11 mouse cellular contexts compared by ENCODE assay signal in the genomic region with DNA sequence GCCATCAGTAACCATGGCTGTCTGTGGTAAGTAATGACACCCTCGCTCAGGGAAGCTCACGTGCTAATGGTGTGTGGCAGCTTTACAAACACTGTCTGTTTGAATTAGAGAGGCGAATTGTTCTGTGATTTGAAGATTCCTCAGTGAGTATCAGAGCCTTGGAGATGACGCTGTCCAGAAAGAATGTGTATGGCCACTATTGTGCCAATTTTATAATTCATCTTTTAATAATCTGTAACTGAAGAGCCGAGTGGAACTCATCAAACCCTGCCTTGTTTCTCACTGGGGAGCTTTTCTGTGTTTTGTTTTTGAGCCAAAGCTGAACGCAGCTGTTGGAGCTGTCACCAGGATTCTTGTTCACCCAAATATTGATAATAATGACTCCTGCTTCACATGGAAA.
DNase-seq lines count a peak whose midpoint lies in the region; ATAC-seq and TF ChIP-seq lines count a peak whose summit lies in the region.
"Had no signal": no experiment of that assay in that cellular context is flagged by ENCODE, and none has a peak within 500 bp of the region (broad histone marks: within the 10 kb centered on the region; RNA-seq: fewer than 3 reads in every experiment).

No protein-coding gene starts in this region.

- no peaks in the 10 kb centered on the region for H3K9me3 ChIP-seq in forebrain, embryonic 14.5 days (replicated peaks; ENCODE audit: control insufficient read depth, low read length)
- no peaks in the 10 kb centered on the region for H3K9me3 ChIP-seq in forebrain, embryonic 11.5 days (ENCODE audit: control insufficient read depth, low read length)
- no peaks in the 10 kb centered on the region for H3K9me3 ChIP-seq in kidney, postnatal 0 days (replicated peaks; ENCODE audit: low read length)
- no peaks in the 10 kb centered on the region for H3K9me3 ChIP-seq in kidney, embryonic 16.5 days (ENCODE audit: low read length)
- H3K9me3 ChIP-seq in neural tube, embryonic 13.5 days: no peaks in the 10 kb centered on the region
- no peaks in the 10 kb centered on the region for H3K9me3 ChIP-seq in stomach, embryonic 15.5 days
- H3K9me3 ChIP-seq: liver, embryonic 15.5 days had no signal

- TF ChIP-seq CTCF in kidney, postnatal 0 days (IDR thresholded peaks at IDR 0.05; ENCODE audit: low read depth): no peak

- H3K9ac ChIP-seq in forebrain, embryonic 14.5 days (ENCODE audit: low read length): no peak overlapping the region
- H3K9ac ChIP-seq in forebrain, embryonic 11.5 days (ENCODE audit: low read length): no peak overlapping the region
- H3K9ac ChIP-seq in kidney, postnatal 0 days (ENCODE audit: low read depth, low read length): no peak overlapping the region
- H3K9ac ChIP-seq in kidney, embryonic 16.5 days (replicated peaks; ENCODE audit: low read length): no peak overlapping the region
- no peak overlapping the region for H3K9ac ChIP-seq in neural tube, embryonic 13.5 days
- no peak overlapping the region for H3K9ac ChIP-seq in stomach, embryonic 15.5 days
- H3K9ac ChIP-seq: liver, embryonic 15.5 days had no signal

- H3K4me3 ChIP-seq in forebrain, embryonic 14.5 days (ENCODE audit: low read depth, low read length): no peak overlapping the region
- H3K4me3 ChIP-seq in forebrain, embryonic 11.5 days (ENCODE audit: low read depth, low read length): no peak overlapping the region
- H3K4me3 ChIP-seq in kidney, postnatal 0 days (replicated peaks; ENCODE audit: low read depth, low read length): no peak overlapping the region
- H3K4me3 ChIP-seq in kidney, embryonic 16.5 days (ENCODE audit: low read length): no peak overlapping the region
- no peak overlapping the region for H3K4me3 ChIP-seq in neural tube, embryonic 13.5 days
- H3K4me3 ChIP-seq in stomach, embryonic 15.5 days (replicated peaks): no peak overlapping the region
- H3K4me3 ChIP-seq: left cerebral cortex, adult 2 months; liver, embryonic 15.5 days had no signal

- 0 out of 2 replicates have a peak overlapping the region, but pooled peaks have one; percentile 35 for H3K27ac ChIP-seq in forebrain, embryonic 14.5 days (ENCODE audit: low read depth, low read length)
- no peak overlapping the region for H3K27ac ChIP-seq in forebrain, embryonic 11.5 days (ENCODE audit: low read depth, low read length)
- H3K27ac ChIP-seq in kidney, postnatal 0 days: no peak overlapping the region
- H3K27ac ChIP-seq in kidney, embryonic 16.5 days (ENCODE audit: low read length): no peak overlapping the region
- peak overlapping the region; percentile 67 for H3K27ac ChIP-seq in neural tube, embryonic 13.5 days (replicated peaks)
- H3K27ac ChIP-seq in stomach, embryonic 15.5 days: peak overlapping the region; percentile 77; the same call in 1 of the 2 replicates
- H3K27ac ChIP-seq: left cerebral cortex, adult 2 months; liver, embryonic 15.5 days had no signal

- peaks cover 6% of the 10 kb centered on the region for H3K4me1 ChIP-seq in forebrain, embryonic 14.5 days (ENCODE audit: control insufficient read depth, insufficient read depth, low read length)
- no peaks in the 10 kb centered on the region; the same call in 1 of the 2 replicates for H3K4me1 ChIP-seq in forebrain, embryonic 11.5 days (replicated peaks; ENCODE audit: control insufficient read depth, insufficient read depth, low read length)
- H3K4me1 ChIP-seq in kidney, postnatal 0 days (replicated peaks; ENCODE audit: insufficient read depth, low read length): no peaks in the 10 kb centered on the region; the same call in 1 of the 2 replicates
- H3K4me1 ChIP-seq in kidney, embryonic 16.5 days (ENCODE audit: insufficient read depth, low read length): peaks cover 14% of the 10 kb centered on the region
- peaks cover 36% of the 10 kb centered on the region for H3K4me1 ChIP-seq in neural tube, embryonic 13.5 days (replicated peaks)
- 0 out of 2 replicates have a peak, but pooled peaks cover 14% of the 10 kb centered on the region for H3K4me1 ChIP-seq in stomach, embryonic 15.5 days
- H3K4me1 ChIP-seq: liver, embryonic 15.5 days had no signal

- ATAC-seq in forebrain, embryonic 14.5 days: no peak
- ATAC-seq in forebrain, embryonic 11.5 days (replicated peaks; ENCODE audit: low FRiP score): no peak
- no peak for ATAC-seq in kidney, postnatal 0 days (replicated peaks; ENCODE audit: low FRiP score, low read depth)
- ATAC-seq in kidney, embryonic 16.5 days (ENCODE audit: low FRiP score, low TSS enrichment): no peak
- ATAC-seq in neural tube, embryonic 13.5 days (ENCODE audit: low read depth): no peak
- ATAC-seq in stomach, embryonic 15.5 days (ENCODE audit: insufficient read depth, low FRiP score, low read depth): peak; percentile 67

- no peaks in the 10 kb centered on the region for H3K36me3 ChIP-seq in forebrain, embryonic 14.5 days (ENCODE audit: control insufficient read depth, insufficient read depth, low read length)
- no peaks in the 10 kb centered on the region for H3K36me3 ChIP-seq in forebrain, embryonic 11.5 days (ENCODE audit: control insufficient read depth, insufficient read depth, low read length)
- no peaks in the 10 kb centered on the region for H3K36me3 ChIP-seq in kidney, postnatal 0 days (ENCODE audit: insufficient read depth, low read length)
- no peaks in the 10 kb centered on the region for H3K36me3 ChIP-seq in kidney, embryonic 16.5 days (ENCODE audit: insufficient read depth, low read length)
- no peaks in the 10 kb centered on the region for H3K36me3 ChIP-seq in neural tube, embryonic 13.5 days
- H3K36me3 ChIP-seq in stomach, embryonic 15.5 days: no peaks in the 10 kb centered on the region
- H3K36me3 ChIP-seq: liver, embryonic 15.5 days had no signal

- no peaks in the 10 kb centered on the region for H3K27me3 ChIP-seq in forebrain, embryonic 14.5 days (replicated peaks; ENCODE audit: control insufficient read depth, insufficient read depth, low read length)
- peaks cover 4% of the 10 kb centered on the region; the same call in 1 of the 2 replicates for H3K27me3 ChIP-seq in forebrain, embryonic 11.5 days (ENCODE audit: control insufficient read depth, insufficient read depth, low read length)
- H3K27me3 ChIP-seq in kidney, postnatal 0 days (ENCODE audit: insufficient read depth, low read length): no peaks in the 10 kb centered on the region
- H3K27me3 ChIP-seq in kidney, embryonic 16.5 days (ENCODE audit: insufficient read depth, low read length): no peaks in the 10 kb centered on the region
- H3K27me3 ChIP-seq in neural tube, embryonic 13.5 days: no peaks in the 10 kb centered on the region
- H3K27me3 ChIP-seq in stomach, embryonic 15.5 days (replicated peaks): no peaks in the 10 kb centered on the region
- H3K27me3 ChIP-seq: liver, embryonic 15.5 days had no signal

- peak; percentile 45 for DNase-seq in forebrain, embryonic 14.5 days (ENCODE audit: low spot score)
- no peak for DNase-seq in forebrain, embryonic 11.5 days (ENCODE audit: low spot score)
- DNase-seq in kidney, postnatal 0 days (ENCODE audit: low spot score): peak; percentile 62
- no peak for DNase-seq in neural tube, embryonic 10.5 days (ENCODE audit: extremely low spot score, low spot score)
- DNase-seq in embryo, embryonic 9.5 days (ENCODE audit: extremely low spot score): no peak
- DNase-seq: right cerebral cortex, postnatal 14 days had no signal

- no peak overlapping the region for H3K4me2 ChIP-seq in forebrain, embryonic 14.5 days (ENCODE audit: low read length)
- H3K4me2 ChIP-seq in forebrain, embryonic 11.5 days (ENCODE audit: low read depth, low read length, severe bottlenecking): no peak overlapping the region
- H3K4me2 ChIP-seq in kidney, postnatal 0 days (ENCODE audit: low read length): no peak overlapping the region
- no peak overlapping the region for H3K4me2 ChIP-seq in kidney, embryonic 16.5 days (replicated peaks; ENCODE audit: low read depth, low read length)
- no peak overlapping the region for H3K4me2 ChIP-seq in neural tube, embryonic 13.5 days
- H3K4me2 ChIP-seq in stomach, embryonic 15.5 days: no peak overlapping the region
- H3K4me2 ChIP-seq: liver, embryonic 15.5 days had no signal

- 63% methylated on average over 6 of the region's 6 CpGs for WGBS in forebrain, embryonic 14.5 days
- 80% methylated on average over 6 of the region's 6 CpGs for WGBS in forebrain, embryonic 11.5 days
- WGBS in kidney, postnatal 0 days: 65% methylated on average over 6 of the region's 6 CpGs
- WGBS in kidney, embryonic 16.5 days: 60% methylated on average over 6 of the region's 6 CpGs
- WGBS in neural tube, embryonic 13.5 days: 44% methylated on average over 6 of the region's 6 CpGs
- WGBS in stomach, embryonic 15.5 days: 27% methylated on average over 6 of the region's 6 CpGs

Comparison
In these comparisons a context has a peak if more than half of its experiments do, and no peak if none do; other contexts are left out.
1. DNase-seq: peak in forebrain, embryonic 14.5 days (single experiment) and kidney, postnatal 0 days (single experiment); none in forebrain, embryonic 11.5 days (single experiment), neural tube, embryonic 10.5 days (single experiment) and embryo, embryonic 9.5 days (single experiment).
2. H3K27ac ChIP-seq: peak in forebrain, embryonic 14.5 days (single experiment), neural tube, embryonic 13.5 days (single experiment) and stomach, embryonic 15.5 days (single experiment); none in forebrain, embryonic 11.5 days (single experiment), kidney, postnatal 0 days (single experiment) and kidney, embryonic 16.5 days (single experiment).